Mouse (Mus musculus) hindbrain, postnatal 0 days (tissue): ENCODE results near the gene Gata5. TPM values are rescaled to one million over a fixed set of nuclear protein-coding genes. Genes with fewer than 3 reads are reported as not detected.
A peak's percentile ranks its signal among the peaks of the same experiment; 100 is the strongest.

Experiments
- ATAC-seq: fragments of 200-750 bp; cut with Nextera tagmentation; 2 replicates; pipeline ENCODE4 v1.8.0; 2017; ENCODE audit warnings: mild to moderate bottlenecking, moderate TSS enrichment, moderate library complexity
- DNase-seq: peaks from one replicate; pipeline ENCODE4 v3.0.0-alpha.2; 2015; ENCODE audit warnings: low spot score
- H3K27ac ChIP-seq: fragments of 300-500 bp; sonication (generic); 2 replicates; pipeline ENCODE4 v1.5.1; 2014; ENCODE audit warnings: mild to moderate bottlenecking
- H3K27me3 ChIP-seq: fragments of 300-500 bp; sonication (generic); 2 replicates; pipeline ENCODE4 v1.6.1; 2014; ENCODE audit warnings: low read length, mixed read lengths; ENCODE audit not compliant: insufficient read depth
- H3K36me3 ChIP-seq: fragments of 300-500 bp; sonication (generic); 2 replicates; pipeline ENCODE4 v1.6.1; 2014; ENCODE audit warnings: low read length, mixed read lengths; ENCODE audit not compliant: insufficient read depth
- H3K4me1 ChIP-seq: fragments of 300-500 bp; sonication (generic); 2 replicates; pipeline ENCODE4 v1.6.1; 2014; ENCODE audit warnings: antibody characterized with exemption, low read length, mixed read lengths; ENCODE audit not compliant: insufficient read depth
- H3K4me2 ChIP-seq: fragments of 300-500 bp; sonication (generic); 2 replicates; pipeline ENCODE4 v1.6.1; 2014; ENCODE audit warnings: low read depth, mild to moderate bottlenecking, low read length, moderate library complexity, mixed read lengths
- H3K4me3 ChIP-seq: fragments of 300-500 bp; sonication (generic); 2 replicates; pipeline ENCODE4 v1.5.1; 2014; ENCODE audit warnings: low read length
- H3K9ac ChIP-seq: fragments of 300-500 bp; sonication (generic); replicated peaks from 2 replicates; pipeline ENCODE4 v1.6.1; 2014; ENCODE audit warnings: mild to moderate bottlenecking, low read length, moderate library complexity, mixed read lengths
- H3K9me3 ChIP-seq: fragments of 300-500 bp; sonication (generic); 2 replicates; pipeline ENCODE4 v1.6.1; 2016; ENCODE audit warnings: low read length, mixed read lengths
- CTCF ChIP-seq: IDR thresholded peaks from 2 replicates; pipeline ENCODE4 v1.5.1; 2016; ENCODE audit warnings: antibody characterized with exemption, control low read depth, low read depth
- WGBS: fragments of 180-500 bp; shearing (Covaris S2); extraction: QIAGEN DNeasy Blood & Tissue Kit; methylation state at CpG from one replicate; pipeline ENCODE4 v1.1.7; 2014; 5-methylcytosine and 5-hydroxymethylcytosine counted together
- polyA plus RNA-seq: library from polyadenylated mRNA; unstranded; fragments of >200 nt; fragmentation: Nextera tagmentation; extraction: Ambion mirVana; gene quantifications from 2 replicates; pipeline ENCODE4 v1.2.1, GENCODE M21; 2015
- total RNA-seq: library from RNA; depleted of rRNA; stranded (reverse); fragments of >200 nt; gene quantifications from 2 replicates; pipeline ENCODE4 v1.2.3, GENCODE M21; 2014; rRNA removed

The Gata5 gene
- not detected in 2 replicates for total RNA-seq
- not detected in 2 replicates for polyA plus RNA-seq

DNA sequence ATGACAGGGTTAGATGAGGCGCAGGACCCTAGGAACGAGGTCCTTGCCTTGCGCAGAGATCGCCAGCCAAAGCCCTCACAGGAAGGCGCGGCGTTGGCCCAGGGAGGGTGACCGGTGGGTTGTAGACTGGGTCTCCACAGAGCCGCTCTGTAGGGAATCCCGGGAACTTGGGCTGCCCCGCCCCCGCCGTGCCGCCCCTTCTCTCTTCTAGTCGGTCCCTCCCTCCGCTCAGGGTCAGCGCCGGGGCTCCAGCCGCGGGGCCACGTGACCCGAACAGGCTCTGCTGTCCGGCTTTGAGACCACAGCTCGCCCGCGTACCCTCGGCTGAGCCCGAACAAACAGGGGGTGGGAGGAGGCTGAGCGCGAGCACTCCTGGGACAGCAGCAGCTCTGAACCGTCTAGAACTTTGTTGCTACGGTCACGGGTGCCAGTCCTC lies at the start of gene Gata5:
Gata5 (minus strand) TSS at position 149 of the 436 bp plus-strand sequence.
- no peak within 1 kb of the TSS for H3K27ac ChIP-seq
- peak within 1 kb of the TSS; percentile 51 for H3K4me2 ChIP-seq
- under 1% methylated on average over 32 of the region's 33 CpGs for WGBS
- H3K36me3 ChIP-seq: no peaks in the 10 kb centered on the region
- H3K4me3 ChIP-seq: peak within 1 kb of the TSS; percentile 29
- ATAC-seq (peak; percentile 24; the same call in 1 of the 2 replicates), DNase-seq (no peak)
- peaks cover 34% of the 10 kb centered on the region for H3K27me3 ChIP-seq
- no peaks in the 10 kb centered on the region for H3K4me1 ChIP-seq
- no peaks in the 10 kb centered on the region for H3K9me3 ChIP-seq
- TF ChIP-seq CTCF: no peak
- H3K9ac ChIP-seq: no peak within 1 kb of the TSS; the same call in 1 of the 2 replicates

DNA sequence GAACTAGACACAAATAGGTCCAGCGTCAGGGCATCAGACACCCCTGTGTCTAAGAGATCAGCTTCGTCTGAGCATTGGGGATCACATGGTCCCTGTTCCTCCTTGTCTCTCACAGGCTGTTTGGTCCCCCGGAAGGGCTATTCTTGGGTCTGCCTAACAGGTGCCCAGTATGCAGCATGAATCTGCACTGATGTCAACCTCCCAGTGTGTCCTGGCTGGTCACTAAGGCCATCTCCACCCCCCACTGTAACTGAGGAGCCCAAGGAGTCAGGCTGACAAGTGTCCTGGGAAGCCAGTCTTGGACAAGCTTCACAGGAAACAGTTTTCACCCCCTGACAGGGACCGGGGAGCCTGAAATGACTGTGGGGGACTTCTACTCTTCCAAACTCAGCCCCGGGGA lies 42.2 kb upstream of the Gata5 start:
- H3K27ac ChIP-seq: no peak overlapping the region
- no peak overlapping the region for H3K4me3 ChIP-seq
- no peak overlapping the region for H3K9ac ChIP-seq
- TF ChIP-seq CTCF: no peak
- H3K36me3 ChIP-seq: no peaks in the 10 kb centered on the region
- no peak overlapping the region for H3K4me2 ChIP-seq
- no peaks in the 10 kb centered on the region for H3K9me3 ChIP-seq
- no peaks in the 10 kb centered on the region for H3K27me3 ChIP-seq
- no peaks in the 10 kb centered on the region for H3K4me1 ChIP-seq
- no peak for ATAC-seq
- no peak for DNase-seq
- WGBS: 83% methylated on average over 5 of the region's 5 CpGs

DNA sequence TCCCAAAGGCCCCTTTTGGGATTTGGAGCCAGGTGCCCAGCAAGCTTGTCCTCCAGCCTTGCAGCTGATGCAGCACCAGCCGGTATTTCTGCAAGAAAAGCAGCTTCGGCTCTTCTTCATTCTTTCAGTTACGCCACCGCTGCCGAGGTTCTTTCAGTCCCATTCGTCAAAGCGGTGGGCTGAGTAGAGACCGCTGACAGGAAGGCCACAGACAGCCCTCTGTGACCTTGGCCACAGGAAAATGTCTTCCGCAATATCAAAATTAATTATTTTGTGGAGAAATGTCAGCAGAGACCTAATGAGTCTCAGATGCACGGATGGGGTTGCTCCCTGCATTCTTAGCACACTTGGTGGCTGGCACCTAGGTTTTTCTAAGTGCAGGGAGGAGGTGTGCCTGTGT lies 38.8 kb upstream of the Gata5 start:
- Histone ChIP-seq H3K27me3 (no peaks in the 10 kb centered on the region), H3K4me1 (no peaks in the 10 kb centered on the region), H3K4me2 (no peak overlapping the region), H3K4me3 (no peak overlapping the region), H3K36me3 (no peaks in the 10 kb centered on the region), H3K9me3 (no peaks in the 10 kb centered on the region), H3K27ac (no peak overlapping the region), H3K9ac (no peak overlapping the region)
- no peak for DNase-seq
- no peak for ATAC-seq
- WGBS: 73% methylated on average over 10 of the region's 10 CpGs
- TF ChIP-seq CTCF: no peak

DNA sequence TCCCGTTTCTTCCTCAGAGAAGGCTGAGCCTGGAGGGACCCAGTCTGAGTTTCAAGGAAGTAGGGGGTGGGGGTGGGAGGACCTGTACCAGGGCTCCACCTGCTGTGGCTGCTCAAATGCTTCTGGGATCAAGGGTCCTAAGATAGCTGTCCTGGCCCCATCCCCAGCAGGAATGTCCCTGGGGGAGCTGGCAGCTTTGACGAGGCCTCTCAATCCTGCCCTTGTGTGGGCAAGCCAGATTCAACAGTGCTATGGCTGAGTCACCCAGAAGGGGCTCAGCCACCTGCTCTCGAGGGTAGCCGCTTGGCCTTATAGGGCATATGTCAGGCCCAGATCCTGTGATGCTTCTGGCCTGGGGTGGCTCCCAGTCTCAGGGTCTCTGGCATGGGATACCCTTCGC lies 33.9 kb upstream of the Gata5 start:
- H3K4me2 ChIP-seq: no peak overlapping the region
- 86% methylated on average over 5 of the region's 5 CpGs for WGBS
- H3K27me3 ChIP-seq: no peaks in the 10 kb centered on the region
- H3K4me1 ChIP-seq: no peaks in the 10 kb centered on the region
- H3K36me3 ChIP-seq: no peaks in the 10 kb centered on the region
- ATAC-seq (no peak), DNase-seq (no peak)
- no peak overlapping the region for H3K9ac ChIP-seq
- H3K4me3 ChIP-seq: no peak overlapping the region
- no peaks in the 10 kb centered on the region for H3K9me3 ChIP-seq
- H3K27ac ChIP-seq: no peak overlapping the region
- no peak for TF ChIP-seq CTCF

DNA sequence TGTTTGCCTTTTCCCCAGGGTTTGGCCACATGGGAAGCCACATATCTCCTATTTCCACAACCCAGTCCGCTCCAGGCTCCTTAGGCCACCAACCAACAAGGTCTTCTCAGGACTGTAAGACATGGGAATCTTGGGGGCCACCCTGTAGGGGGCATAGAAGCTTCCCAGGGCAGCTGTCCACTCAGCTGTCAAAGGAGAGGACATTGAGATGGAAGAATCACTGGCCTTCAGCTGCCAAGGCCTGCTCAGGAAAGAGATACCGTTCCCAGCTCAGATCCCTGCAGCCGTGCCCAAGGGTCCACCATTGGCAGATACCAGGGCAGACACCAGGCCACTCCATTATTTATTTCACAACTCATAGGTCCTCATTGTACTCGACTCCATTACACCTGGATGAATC lies 32.9 kb upstream of the Gata5 start:
- no peak for ATAC-seq
- Histone ChIP-seq H3K4me1 (no peaks in the 10 kb centered on the region), H3K9me3 (no peaks in the 10 kb centered on the region), H3K4me2 (no peak overlapping the region), H3K27ac (no peak overlapping the region), H3K36me3 (no peaks in the 10 kb centered on the region), H3K27me3 (no peaks in the 10 kb centered on the region), H3K4me3 (no peak overlapping the region), H3K9ac (no peak overlapping the region)
- DNase-seq: no peak
- no peak for TF ChIP-seq CTCF
- WGBS: 81% methylated on average over 4 of the region's 4 CpGs

DNA sequence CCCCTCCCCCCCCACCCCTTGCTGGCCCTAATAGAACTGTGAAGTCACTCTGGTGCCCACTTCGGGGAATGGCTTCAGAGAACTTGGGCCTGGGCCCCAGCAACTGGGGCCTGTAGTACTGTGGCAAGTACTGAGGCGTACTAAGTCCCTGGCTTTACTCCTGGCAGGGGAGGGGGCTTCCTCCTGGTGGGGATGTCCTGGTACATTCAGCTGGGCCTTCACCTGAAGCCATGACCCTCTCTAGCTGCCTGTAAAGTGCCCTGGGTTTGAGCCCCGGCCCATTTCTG lies 28.9 kb upstream of the Gata5 start:
- Histone ChIP-seq H3K4me2 (no peak overlapping the region), H3K4me3 (no peak overlapping the region), H3K36me3 (no peaks in the 10 kb centered on the region), H3K4me1 (no peaks in the 10 kb centered on the region), H3K27ac (no peak overlapping the region), H3K9ac (no peak overlapping the region), H3K9me3 (no peaks in the 10 kb centered on the region), H3K27me3 (no peaks in the 10 kb centered on the region)
- TF ChIP-seq CTCF: no peak
- 79% methylated on average over 3 of the region's 3 CpGs for WGBS
- ATAC-seq (no peak), DNase-seq (no peak)

DNA sequence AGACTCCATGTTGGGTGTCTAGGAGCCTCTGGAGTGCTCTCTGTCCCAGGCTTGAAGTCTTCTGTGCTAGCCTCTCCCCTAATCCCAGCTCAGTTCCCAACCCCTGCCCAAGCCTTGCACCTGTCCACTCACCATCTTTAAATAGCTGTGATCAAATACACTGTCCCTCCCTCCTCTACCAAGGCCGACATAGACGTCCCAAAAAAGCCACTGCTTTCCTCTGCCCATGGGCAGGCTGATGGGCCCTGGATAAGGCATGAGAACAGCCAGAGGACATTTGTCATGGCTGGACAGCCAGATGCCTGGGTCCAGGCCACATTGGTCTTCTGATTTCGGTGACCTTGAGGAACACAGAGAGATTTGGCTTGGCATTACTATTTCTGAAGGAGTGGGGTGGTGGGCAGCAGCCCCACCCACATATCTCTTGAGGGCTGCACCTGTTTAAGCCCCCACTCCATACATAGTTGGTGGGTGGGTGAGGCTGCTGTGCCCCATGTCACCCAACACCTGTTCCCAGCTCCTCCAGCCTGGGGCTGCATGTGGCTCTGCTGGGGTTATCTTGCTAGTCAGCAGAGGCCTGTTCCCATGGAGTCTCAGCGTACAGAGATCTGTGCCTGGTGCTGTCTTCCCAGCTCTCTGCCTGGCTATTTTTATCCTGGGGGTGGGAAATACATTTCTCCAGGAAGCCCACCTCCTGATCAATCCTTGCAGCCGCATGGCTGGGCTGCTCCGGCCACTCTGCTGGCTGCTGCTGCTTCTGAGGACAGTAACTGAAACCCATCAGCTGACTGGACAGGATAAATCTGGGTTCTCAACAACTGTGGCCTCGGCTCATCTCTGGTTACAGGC lies 28.3 kb upstream of the Gata5 start:
- no peak overlapping the region for H3K9ac ChIP-seq
- no peak overlapping the region for H3K4me3 ChIP-seq
- H3K4me1 ChIP-seq: no peaks in the 10 kb centered on the region
- 75% methylated on average over 7 of the region's 7 CpGs for WGBS
- H3K27ac ChIP-seq: no peak overlapping the region
- TF ChIP-seq CTCF: no peak
- no peak for ATAC-seq
- H3K36me3 ChIP-seq: no peaks in the 10 kb centered on the region
- H3K9me3 ChIP-seq: no peaks in the 10 kb centered on the region
- DNase-seq: no peak
- no peak overlapping the region for H3K4me2 ChIP-seq
- H3K27me3 ChIP-seq: no peaks in the 10 kb centered on the region
